Mouse (Mus musculus) cerebellum, adult 9-10 months (tissue): ENCODE measurements at regions not wholly inside any gene's neighbourhood (a gene's known extent, or its start where the extent isn't known, plus 50 kb on each side); places are given as distances from the start of the nearest gene placed in this dataset.

Experiments
- DNase-seq: peaks from one replicate; pipeline ENCODE4 v3.0.0; 2022

DNA sequence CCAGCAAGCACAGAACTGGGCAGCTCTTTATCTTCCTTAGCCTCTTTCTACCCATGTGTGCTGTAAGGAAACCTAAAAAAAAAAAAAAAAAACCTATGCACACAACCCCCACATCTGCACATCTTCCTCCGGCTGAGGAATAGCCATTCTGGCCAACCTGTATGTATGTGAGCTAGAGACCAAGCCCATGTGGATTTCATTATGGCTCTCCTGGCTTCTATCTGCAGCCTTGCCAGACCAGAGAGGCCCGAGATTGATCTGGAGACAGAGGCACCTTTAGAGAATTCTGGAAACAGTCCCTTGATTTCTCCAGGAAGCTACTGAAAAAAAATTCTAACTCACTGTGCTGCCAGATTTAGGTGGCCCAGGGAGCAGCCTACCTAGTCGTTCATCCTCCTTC, 281.5 kb upstream of the Mki67 start:
- no peak for DNase-seq

DNA sequence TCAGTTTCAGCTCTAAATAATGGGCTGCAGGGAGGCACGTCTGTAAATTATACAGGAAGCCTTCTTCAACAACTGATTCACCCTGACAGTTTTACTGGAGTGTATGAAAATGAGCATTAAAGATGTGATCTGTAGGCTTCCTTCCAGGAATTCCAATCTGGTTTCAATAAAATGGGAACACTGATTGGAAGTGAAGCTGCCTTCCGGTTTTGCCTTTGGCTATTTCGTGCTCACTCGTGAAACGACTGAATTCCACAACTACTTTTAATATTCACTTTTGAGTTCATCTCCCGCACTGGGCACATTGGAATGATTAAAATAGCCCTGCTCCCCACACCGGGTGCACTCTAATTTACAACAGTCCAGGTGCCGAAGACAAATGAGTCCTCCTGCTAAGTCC, 286.2 kb upstream of the Mki67 start:
- DNase-seq: no peak

DNA sequence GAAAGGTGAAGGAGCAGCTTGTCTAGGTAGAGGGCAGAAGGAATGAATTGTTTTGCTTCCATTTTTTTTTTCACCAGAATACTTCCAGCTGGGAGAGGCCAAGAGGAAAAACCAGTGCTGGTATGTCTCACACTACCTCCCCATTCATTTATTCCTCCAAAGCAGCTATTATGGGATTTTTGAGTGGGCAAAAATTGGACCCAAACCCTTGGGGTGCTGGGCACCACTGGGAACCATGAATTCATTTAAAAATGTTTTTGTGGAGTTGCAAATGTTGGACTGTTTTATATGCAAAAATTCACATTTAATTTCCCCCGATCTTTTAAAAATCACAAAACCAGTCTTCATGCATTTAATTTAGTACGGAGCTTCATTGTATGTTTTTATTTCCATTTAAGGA, 287.1 kb upstream of the Mki67 start:
- DNase-seq: no peak

DNA sequence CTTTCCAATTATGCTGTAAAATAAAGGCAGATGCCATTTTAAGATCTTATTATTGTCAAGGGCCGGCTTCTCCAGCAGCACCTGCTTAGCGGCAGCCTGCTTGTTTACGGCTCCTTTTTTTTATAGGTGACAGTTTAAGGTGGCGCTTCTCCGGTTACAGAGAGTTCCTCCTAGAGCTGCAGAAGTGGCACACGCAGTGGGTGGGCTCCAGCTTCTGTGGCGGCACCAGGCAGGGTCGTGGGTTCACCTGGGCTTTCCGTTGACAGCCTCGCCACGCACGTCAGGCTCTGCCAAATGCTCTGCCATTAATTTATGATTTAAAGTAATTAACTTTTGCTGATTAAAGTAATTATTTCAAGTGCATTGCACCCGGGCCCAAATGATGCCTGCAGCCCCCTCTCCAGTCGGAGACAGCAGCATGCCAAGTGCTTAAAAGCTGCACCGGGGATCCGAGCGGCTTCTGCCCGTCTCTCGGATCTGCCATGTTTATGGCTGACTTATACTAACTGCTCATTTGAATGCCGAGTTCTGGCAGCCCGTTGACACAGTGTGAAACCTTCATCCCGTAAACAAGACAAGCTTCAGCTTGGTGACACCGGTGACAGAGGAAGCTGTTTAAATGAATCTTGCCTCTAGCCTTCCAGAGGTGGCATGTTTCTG, 291.8 kb upstream of the Mki67 start:
- DNase-seq: no peak

DNA sequence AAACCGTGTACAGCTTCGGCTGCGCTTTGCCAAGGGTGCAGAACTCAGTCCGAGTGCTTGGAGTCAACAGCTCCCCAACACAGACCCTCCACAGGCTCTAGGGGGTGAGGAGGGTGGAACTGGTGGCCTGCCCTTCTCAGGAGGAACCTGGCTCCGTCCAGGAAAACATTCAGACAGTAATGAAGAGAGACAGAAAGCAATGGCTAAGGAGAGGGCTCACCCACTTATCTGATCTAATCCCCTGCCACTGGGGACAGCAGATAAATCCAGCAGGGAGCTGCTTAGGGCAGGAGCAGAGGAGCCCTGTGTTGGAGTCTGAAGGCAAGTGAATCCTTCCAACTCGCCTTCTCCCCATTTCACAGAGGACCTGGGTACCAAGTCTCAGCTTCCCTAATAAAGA, 292.3 kb upstream of the Mki67 start:
- no peak for DNase-seq

DNA sequence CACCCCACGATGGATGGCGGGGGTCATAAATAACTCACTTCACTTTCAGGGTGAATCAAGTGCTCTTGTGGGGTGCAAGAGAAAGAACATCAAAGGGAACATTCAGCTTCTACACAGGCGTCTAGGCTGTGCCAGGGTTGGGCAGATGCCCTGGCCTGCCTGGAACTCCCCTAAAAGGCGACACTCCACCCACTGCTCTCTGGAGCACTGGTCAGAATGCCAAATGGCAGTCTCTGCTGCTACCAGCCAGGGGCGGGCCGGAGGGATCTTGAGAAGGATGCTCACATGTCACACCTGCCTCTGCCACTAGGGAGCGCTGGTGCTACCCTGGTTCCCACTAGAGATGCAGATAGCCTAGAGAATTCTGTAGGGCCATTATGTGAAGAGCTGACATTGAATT, 293.9 kb upstream of the Mki67 start:
- DNase-seq: peak; percentile 31

DNA sequence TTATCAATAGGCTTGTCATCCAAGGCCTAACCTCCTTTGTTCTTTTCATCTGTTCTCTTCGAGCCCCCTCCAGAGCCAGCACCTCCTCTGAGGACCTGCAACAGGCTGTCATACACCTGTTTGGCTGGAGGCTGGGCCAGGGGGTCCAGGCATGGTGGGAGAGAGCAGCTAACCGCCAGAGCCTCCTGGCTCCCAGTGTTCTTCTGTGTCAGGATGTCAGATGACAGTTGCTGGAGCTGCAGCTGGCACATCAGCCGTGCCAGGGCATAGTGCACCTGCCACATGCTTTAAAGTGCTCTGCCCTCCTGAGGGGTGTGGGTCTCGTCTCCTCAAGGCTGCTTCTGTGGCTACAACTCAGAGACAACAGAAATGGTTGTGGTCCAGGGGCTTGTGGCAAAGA, 298.5 kb upstream of the Mki67 start:
- no peak for DNase-seq

DNA sequence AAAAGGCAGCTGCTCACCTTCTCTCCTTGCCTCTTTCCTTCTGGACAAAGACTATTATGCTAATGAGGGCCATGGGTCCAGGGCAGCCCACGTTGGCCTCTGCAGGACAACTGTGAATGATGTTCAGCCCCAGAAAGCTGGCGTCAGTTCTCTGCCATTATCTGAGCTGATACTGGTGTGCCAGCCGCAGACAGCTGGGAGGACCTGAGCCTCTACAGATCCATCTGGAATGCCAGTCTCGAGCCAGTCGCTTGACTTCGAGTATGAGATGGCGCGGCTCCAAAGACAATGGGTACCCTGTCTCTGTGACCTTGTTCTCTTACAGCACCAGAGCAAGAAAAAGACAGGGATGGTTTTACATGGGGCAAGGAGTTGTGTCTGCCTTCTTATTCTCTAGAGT, 300.8 kb upstream of the Mki67 start:
- DNase-seq: no peak

DNA sequence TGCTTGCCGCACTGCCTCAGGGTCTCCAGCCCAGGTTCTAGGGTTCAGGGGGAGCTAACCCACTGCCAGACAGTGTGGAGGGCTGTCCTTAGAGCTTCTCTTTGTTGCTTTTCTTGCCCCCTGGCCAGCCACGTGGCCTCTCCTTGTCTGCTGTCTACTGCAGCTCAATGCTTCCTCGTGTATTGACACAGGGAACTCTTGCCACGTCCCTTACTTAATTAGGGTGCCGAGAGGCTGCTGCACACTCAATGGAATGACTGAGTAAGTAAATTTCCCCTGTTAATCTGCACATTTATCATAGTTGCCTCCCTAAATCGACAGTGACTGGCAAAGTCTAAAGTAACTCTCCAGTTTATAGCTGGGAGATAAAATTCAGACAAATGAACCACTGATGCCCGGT, 304.4 kb upstream of the Mki67 start:
- no peak for DNase-seq

DNA sequence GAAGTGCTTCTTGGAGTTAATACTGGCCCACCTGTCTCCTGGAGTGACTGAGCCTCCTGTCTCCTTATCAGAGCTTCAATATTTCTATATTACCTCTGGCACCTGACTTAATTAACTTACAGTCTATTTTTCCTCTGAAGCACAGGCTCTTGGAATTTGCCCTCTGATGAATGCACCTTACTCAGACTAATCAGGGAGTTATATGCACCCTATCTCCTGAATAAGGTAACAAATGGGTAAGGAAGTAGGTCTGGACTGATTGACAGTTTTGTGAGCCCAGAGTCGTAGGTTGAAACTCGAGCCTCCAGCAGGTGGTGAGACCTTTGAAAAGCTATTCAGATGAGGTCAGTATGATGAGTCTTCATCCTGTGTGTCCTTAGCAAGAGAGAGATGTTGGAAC, 304.9 kb upstream of the Mki67 start:
- DNase-seq: no peak

DNA sequence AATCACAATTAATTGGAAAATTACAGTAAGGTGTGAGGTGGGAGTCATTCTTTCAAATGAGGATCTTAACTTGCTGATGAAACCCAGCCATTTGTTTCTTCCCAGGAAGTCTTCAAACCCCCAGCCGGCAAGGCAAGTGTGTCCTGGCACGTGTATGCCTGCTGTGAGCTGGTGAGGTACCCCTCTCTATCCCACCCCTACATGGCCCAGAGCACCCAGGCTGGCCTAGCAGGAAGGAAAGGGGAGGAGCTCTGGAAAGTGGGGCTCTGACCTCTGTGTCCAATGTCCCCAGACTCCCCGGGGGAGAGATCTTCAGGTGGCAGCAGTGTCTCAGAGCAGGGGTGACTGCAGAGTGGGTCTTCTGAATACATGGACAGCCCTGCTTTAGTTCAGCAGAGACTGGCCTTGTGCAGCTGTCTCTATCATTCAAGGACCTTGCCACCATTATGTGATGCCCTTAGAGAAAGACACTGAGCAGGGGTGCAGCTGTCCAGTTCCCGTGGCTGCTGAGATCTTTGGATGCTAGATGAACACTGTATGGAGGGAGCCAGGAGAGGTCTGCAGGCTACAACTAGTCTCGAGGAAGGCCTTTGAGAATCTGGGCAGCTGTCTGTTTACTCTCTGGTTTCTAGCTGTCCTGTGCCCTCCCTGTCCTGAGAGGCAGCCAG, 306.8 kb upstream of the Mki67 start:
- no peak for DNase-seq

DNA sequence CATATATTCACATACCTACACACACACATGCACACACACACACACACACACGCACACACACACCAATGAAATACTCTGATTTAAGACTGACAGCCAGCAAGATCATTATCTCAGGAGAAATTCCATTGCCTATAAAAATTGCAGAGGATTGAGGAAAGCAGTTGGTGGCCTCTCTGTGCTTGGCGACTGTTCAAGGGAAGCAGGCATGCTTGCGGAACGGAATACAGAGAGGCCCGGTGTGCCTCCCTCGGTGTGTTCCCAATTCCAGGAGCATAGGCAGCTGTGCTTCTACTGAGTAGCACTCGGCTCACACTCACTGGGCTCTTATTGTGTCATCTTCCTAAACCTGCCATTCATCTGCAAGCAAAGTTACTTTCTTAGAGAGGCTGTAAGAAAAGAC, 310.3 kb upstream of the Mki67 start:
- DNase-seq: no peak

DNA sequence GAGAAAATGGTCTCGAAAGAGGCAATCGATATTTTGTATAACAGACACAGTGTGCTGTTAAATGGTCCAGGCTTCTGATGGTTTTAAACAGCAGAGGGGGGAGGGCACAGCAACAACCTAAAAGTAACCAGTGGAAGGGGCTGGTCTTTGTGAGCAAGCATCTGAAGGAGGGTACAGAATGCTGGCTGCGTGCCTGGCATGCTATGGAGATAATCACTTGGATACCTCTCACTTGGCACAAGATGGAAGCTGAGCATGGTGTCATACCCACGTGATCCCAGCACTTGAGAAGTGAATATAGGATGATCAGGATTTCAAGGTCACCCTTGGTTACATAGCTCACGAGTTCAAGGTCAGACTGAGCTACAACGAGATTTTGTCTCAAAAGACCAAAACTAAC, 315.9 kb upstream of the Mki67 start:
- DNase-seq: no peak

DNA sequence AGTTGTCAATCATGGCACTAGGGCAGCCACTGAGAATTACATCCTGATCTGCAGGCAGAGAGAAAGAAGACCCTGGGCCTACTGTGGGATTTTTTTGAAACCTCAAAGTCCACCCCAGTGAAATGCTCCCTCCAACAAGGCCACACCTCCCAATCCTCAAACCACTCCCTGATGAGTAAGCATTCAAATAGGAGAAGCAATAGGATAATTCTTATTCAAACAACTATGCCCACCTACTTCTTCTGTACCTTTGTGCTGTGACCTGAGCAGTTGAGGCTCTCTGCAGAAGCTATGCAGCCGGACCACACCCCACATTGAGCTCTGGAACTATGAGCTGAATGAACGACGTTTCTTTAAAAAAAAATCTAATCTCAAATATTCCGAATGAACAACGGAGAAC, 317.4 kb upstream of the Mki67 start:
- DNase-seq: no peak

DNA sequence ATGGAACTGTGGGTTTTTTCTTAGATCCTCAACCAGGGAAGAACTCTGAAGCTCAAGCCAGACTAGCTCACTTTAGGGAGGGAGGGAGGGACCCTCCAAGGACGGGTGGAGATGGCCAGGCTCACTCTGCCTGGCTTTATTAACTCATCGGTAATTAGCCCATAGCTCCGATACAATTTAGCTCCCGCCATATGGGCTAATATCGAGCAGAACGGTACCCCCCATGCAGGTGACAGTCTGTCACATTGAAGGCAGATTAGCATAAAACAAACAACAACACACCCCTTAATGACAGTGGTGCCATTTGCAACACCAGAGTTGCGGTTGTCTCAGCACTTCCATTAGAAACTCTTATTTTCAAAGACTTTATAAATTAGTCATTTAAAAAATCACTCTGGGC, 319.6 kb upstream of the Mki67 start:
- DNase-seq: no peak

DNA sequence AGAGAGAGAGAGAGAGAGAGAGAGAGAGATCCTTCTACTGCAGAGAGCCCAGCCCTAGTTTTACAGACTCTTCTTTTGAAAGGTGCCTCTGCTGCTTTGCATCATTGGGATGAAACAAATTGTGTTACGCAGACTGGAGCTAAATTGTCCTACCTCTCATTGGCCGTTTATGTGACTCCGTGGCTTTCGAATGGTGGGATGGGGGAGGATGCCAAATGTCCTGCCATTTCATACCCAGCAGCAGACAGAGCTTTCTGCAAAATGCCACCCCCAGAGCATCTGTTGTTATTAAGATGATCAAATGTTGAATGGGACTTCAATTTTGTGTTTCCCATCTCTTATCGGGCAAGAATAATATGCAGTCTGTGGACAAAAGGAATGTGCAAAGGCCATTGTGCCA, 321.9 kb upstream of the Mki67 start:
- no peak for DNase-seq

DNA sequence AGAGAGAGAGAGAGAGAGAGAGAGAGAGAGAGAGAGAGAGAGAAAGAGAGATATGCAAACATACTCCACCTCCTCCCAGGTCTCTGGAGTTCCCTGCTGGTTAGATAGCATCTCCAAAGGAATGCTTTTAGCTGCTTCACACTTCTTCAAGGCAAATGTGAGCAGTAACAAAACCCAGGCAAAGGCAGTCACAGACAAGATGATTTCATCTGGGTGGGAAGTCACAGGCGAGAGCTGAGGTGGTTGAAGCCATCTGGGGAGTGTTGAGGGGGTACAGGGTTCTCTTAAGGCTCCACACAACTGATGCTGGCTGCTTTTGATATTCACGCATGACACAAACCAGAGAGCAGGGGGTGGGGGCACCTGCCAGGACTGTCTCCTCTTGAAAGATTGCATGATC, 322.7 kb upstream of the Mki67 start:
- no peak for DNase-seq

DNA sequence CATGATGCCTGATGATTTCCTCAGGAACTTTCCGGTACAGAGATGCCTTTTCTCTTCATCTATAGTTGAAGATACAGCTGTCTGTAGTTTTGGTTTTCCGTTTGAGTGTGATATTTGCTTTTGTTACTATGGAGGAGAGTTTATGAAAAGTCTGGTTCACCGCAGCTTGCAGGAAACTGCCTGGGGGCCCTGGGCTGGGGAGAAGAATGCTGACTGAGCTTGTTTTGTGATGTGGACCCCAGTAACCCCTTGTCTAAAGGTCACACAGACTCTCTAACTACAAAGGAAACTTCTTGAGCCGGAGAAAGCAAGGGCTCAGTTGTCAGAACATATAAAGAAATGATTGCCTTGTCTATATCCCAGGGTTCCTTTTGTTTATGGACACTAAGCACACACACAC, 325.8 kb upstream of the Mki67 start:
- no peak for DNase-seq

DNA sequence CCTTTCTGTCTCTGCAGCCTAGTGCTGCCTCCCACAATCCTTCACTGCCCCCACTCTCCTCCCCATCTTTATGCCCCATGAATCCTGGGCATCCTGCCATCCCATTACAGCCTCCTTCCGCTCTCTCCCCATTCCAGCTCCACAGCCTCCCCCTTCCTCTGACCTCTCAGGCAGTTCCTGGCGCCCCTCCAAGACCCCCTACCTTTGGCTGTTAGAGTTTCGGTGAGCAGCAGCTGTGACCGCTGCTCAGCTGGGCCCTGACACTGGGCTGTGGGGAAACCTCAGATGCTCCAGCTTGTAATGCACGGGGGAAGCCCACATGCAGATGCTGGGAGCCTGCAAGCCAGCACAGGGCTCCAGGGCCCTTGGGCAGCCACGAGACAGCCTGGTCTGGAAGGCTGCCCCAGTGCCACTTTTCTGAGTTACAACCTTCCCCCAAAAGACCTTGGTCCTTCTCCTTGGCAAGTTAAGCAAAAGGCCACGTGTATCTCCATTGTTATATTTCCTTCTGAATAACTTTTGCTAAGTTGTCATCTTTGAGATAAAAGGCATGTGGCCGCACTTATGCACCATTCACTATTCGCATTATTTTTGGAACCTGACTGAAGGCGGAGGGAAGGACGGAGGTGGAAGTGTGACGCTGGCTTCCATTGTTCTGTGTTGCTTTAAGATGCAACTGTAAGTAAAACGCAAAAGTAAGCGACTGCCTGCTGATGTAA, 330.6 kb upstream of the Mki67 start:
- peak; percentile 35 for DNase-seq

DNA sequence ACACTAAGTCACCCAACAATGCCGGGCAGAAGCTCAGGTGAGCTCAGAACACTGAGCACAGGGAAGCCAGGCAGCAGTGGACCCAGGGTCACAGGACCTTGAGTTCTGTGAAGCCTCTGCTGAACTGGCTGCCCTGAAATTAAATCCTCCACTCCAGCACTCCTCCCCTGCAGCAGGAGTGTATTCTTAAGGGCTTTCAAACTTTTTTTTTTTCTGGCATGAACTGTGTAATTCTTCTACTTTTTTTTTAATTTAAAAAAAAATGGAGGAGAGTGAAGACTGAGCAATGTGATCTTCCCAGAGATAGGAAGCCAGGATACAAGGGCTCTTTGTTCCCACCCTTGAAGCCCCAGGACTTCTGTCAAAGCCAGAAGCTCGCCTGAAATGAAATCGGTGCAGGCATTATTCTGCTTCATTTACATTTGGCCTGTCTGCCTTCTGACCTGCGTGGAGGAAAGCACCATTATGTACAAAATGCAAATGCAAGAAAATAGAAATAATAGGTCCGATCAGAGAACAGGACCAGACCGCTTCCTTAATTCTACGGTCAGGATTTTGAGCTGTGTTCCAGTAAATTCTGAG, 331.3 kb upstream of the Mki67 start:
- no peak for DNase-seq

DNA sequence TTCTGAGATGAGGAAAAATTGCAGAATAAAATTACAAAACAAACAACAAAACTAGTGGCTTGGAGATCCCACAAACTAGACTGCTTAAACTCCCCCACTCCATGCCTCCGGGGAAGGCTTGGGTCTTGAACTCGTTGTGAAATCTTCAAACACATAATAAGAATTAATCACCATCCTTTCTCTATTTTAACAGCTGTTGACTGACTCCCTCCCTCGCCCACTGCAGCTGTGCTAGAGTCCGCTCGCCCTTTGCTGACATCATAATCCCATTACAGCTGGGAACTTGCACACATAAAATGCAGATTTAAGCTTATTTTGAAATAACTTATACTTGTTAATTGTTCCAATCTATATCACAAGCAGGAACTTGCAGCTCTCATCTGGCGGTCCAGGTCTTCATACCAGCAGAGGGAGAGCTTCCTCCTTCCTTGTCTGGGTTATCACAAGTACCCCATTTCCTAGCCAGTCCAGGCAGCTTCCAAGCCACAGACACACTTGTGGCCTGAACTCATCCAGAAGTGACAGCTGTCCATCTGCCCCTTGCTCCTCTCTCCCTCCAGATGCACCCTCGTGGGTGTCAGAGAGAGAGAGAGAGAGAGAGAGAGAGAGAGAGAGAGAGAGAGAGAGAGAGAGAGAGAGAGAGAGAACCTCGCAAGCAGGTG, 332.9 kb upstream of the Mki67 start:
- no peak for DNase-seq

DNA sequence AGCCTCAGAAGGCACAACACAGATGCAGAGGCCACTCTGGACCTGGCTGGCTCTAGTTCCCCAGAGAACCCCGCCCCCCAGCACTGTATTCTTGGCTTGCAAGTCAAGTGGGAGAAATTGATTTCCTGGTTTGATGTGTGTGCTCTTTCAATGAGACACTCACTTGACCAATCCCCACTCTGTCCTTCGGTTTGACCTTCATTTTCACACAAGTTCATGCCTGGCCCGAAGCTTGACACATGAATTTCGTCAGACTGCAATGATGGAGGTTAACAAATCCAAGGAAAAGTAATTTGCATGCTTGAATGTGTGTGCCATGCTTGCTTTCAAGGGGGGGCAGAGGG, 333.4 kb upstream of the Mki67 start:
- DNase-seq: no peak

DNA sequence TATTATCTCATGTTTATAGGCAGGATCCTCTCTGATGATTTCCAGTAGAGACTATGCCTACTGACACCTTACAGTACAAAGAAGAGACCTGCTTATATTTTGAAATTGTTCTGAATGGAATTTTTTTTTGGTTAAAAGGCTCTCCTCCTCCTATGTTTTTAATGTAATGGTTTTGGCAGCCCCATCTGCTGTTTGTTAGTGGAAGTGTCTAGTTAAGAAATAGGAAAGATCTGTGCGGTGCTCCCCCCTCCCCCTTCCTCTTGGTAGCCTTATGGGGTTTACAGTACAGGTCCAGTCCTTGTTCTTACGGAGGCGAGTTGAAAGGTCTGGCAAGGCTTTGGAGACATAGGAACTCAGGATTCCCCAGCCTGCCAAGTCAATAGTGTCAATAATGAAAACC, 334.0 kb upstream of the Mki67 start:
- DNase-seq: no peak
